Mouse (Mus musculus): Measurements from ENCODE around the gene Mphosph9. TPM values are rescaled to one million over a fixed set of nuclear protein-coding genes. Genes with fewer than 3 reads are reported as not detected.

The Mphosph9 gene
- polyA plus RNA-seq, 1 experiment from 2014 or later, result 13.1 TPM

DNA sequence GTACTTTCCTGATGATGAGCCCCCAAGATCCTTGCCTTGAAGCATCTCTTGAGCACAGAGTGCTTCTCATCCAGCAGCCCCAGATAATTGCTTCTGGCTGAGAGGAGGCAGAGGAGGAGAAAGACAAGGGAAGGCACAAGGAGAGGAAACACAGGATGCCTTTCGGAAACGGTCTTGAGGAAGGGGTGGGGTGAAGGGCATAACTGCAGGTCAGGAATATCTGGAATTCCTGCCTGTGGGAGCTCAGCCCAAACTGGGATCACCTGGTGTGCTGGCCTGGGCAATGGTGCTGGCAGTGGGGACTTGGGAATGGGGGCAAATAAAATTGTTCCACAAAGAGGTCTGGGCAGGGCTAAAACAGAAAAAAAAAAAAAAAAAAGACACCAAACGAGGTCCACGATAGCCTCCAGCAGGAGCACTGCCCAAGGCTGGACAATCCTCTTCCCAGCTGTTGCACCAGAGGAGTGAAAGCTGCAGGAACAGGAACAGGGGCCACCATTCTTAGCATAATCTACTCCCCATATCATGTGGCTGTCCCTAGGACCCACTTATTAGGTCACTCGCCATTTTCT, 121.9 kb downstream of the Mphosph9 start:
- H3K9me3 ChIP-seq (ENCODE audit: control insufficient read depth, low read length), result no peaks in the 10 kb centered on the region
- H3K9ac ChIP-seq (ENCODE audit: low read depth, low read length), result no peak overlapping the region
- peaks cover 89% of the 10 kb centered on the region for H3K4me1 ChIP-seq (replicated peaks; ENCODE audit: control insufficient read depth, insufficient read depth, low read length)
- H3K27me3 ChIP-seq (replicated peaks; ENCODE audit: control insufficient read depth, insufficient read depth, low read length), result no peaks in the 10 kb centered on the region
- DNase-seq (ENCODE audit: low spot score), result no peak
- no peak overlapping the region for H3K4me3 ChIP-seq (ENCODE audit: low read depth, low read length)
- H3K4me2 ChIP-seq, result no peak overlapping the region
- H3K27ac ChIP-seq (ENCODE audit: low read depth, low read length), result 0 out of 2 replicates have a peak overlapping the region, but pooled peaks have one; percentile 26
- WGBS, result 63% methylated on average over 5 of the region's 5 CpGs
- H3K36me3 ChIP-seq (ENCODE audit: control insufficient read depth, insufficient read depth, low read length), result no peaks in the 10 kb centered on the region
- no peak for ATAC-seq (replicated peaks; ENCODE audit: low FRiP score)

DNA sequence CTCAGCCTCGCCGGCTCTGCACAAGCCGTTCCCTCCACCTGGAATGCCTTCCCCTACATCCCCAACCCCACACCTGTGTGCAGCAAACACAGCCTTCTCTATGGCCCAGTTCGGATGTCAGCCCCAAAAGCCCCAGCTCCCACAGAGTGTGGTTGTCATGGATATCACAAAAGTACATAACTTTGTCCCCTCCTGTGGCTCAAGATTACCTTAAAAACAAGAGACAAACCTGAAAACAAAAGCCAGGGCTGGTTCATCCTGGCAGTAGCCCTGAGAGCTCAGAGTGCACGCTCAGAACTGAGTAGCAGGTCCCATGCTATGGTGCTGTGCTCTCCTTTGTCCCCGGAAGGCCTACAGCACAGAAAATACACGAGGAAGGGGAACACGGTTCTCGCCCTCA, 122.6 kb downstream of the Mphosph9 start:
- 78% methylated on average over 9 of the region's 9 CpGs for WGBS
- H3K4me3 ChIP-seq (ENCODE audit: low read depth, low read length), result no peak overlapping the region
- H3K27me3 ChIP-seq (replicated peaks; ENCODE audit: control insufficient read depth, insufficient read depth, low read length), result no peaks in the 10 kb centered on the region
- no peak overlapping the region for H3K27ac ChIP-seq (ENCODE audit: low read depth, low read length)
- no peaks in the 10 kb centered on the region for H3K36me3 ChIP-seq (ENCODE audit: control insufficient read depth, insufficient read depth, low read length)
- H3K9ac ChIP-seq (ENCODE audit: low read depth, low read length), result no peak overlapping the region
- DNase-seq (ENCODE audit: low spot score) (no peak), ATAC-seq (replicated peaks; ENCODE audit: low FRiP score) (no peak)
- no peak overlapping the region for H3K4me2 ChIP-seq
- H3K9me3 ChIP-seq (ENCODE audit: control insufficient read depth, low read length), result no peaks in the 10 kb centered on the region
- H3K4me1 ChIP-seq (replicated peaks; ENCODE audit: control insufficient read depth, insufficient read depth, low read length), result peaks cover 89% of the 10 kb centered on the region

DNA sequence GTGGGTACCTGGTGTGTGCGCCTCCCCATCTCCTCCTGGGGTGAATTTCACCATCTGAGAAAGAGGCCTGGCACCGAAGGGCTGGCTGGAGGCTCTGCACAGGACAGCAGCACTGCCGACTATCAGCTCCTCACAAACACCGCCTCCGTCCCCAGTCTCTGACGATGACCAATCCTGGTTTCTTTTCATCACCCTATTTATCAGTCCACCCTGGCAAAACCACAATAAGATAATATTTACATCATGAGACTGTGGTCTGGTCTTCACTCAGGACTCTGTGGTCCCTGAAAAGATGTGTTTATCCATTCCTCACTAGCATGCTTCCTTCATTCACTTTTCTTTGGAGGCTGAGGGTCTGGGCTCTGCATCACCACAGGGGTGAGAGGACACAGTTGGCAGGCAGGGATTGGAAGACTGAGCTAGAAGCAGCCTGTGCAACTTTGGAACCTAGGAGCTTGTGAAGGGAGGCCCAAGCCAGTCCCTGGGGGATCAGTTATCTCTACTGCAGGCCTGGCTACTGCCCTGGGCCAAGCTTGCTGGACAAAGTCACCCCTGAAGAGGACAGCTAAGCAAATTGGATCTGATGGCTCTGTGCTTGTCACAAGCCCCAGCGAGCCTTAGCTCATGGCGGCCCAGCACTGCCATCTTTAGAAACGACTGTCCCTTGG, 123.5 kb downstream of the Mphosph9 start:
- no peaks in the 10 kb centered on the region for H3K27me3 ChIP-seq (replicated peaks; ENCODE audit: control insufficient read depth, insufficient read depth, low read length)
- H3K36me3 ChIP-seq (ENCODE audit: control insufficient read depth, insufficient read depth, low read length), result no peaks in the 10 kb centered on the region
- H3K4me2 ChIP-seq, result peak overlapping the region; percentile 49
- peaks cover 90% of the 10 kb centered on the region for H3K4me1 ChIP-seq (replicated peaks; ENCODE audit: control insufficient read depth, insufficient read depth, low read length)
- H3K9ac ChIP-seq (ENCODE audit: low read depth, low read length), result peak overlapping the region; percentile 50; the same call in 1 of the 2 replicates
- H3K9me3 ChIP-seq (ENCODE audit: control insufficient read depth, low read length), result no peaks in the 10 kb centered on the region
- H3K4me3 ChIP-seq (ENCODE audit: low read depth, low read length), result 0 out of 2 replicates have a peak overlapping the region, but pooled peaks have one; percentile 15
- peak overlapping the region; percentile 73 for H3K27ac ChIP-seq (ENCODE audit: low read depth, low read length)
- 57% methylated on average over 9 of the region's 9 CpGs for WGBS
- DNase-seq (ENCODE audit: low spot score), result no peak
- peak; percentile 61 for ATAC-seq (replicated peaks; ENCODE audit: low FRiP score)

DNA sequence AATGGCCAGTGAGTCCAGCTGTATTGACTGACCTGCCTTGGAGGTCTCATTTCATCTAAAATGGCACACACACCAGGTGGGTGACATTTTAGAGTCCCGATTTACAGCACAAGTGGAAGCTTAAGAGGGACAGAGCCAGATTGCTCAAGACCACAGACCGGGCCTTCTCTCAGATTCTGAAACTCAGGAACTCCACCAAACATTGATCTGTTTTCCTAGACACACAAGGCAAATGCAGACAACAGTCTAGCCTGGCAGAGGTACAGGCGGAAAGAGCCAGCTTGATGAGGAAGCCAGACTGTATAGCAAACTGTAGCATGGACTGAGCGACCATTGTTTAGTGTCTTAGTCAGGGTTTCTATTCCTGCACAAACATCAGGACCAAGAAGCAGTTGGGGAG, 124.5 kb downstream of the Mphosph9 start:
- no peaks in the 10 kb centered on the region for H3K36me3 ChIP-seq (ENCODE audit: control insufficient read depth, insufficient read depth, low read length)
- H3K9ac ChIP-seq (ENCODE audit: low read depth, low read length), result 0 out of 2 replicates have a peak overlapping the region, but pooled peaks have one; percentile 0
- ATAC-seq (replicated peaks; ENCODE audit: low FRiP score), result no peak
- WGBS, result 79% methylated on average over 4 of the region's 4 CpGs
- H3K27me3 ChIP-seq (replicated peaks; ENCODE audit: control insufficient read depth, insufficient read depth, low read length), result no peaks in the 10 kb centered on the region
- no peaks in the 10 kb centered on the region for H3K9me3 ChIP-seq (ENCODE audit: control insufficient read depth, low read length)
- no peak overlapping the region for H3K27ac ChIP-seq (ENCODE audit: low read depth, low read length)
- H3K4me2 ChIP-seq, result no peak overlapping the region; the same call in 1 of the 2 replicates
- no peak for DNase-seq (ENCODE audit: low spot score)
- H3K4me3 ChIP-seq (ENCODE audit: low read depth, low read length), result no peak overlapping the region
- H3K4me1 ChIP-seq (replicated peaks; ENCODE audit: control insufficient read depth, insufficient read depth, low read length), result peaks cover 94% of the 10 kb centered on the region

GRCm38 (mm10) chr5:124202071-124202470, 125.7 kb downstream of the Mphosph9 start:
- H3K27ac ChIP-seq (ENCODE audit: low read depth, low read length), result peak overlapping the region; percentile 21; the same call in 1 of the 2 replicates

DNA sequence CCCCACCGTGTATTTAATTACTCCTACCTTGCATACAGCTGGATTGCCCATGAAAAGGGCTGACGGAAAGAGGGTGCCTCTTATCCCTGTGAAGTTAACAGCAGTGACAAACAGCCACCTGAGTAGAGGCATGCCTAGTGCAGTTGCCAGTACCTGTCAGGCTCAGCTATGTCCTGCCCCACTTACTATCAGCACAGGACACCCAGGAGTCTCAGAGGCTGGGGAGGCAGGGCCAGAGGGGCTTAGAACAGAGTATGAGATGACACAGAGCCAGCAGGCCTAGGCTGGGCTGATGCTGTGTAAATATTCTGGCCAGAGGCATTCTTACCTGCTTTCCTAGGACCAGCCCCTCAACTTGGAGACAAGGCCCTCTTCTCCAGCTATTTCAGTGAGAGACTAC, 126.2 kb downstream of the Mphosph9 start:
- Histone ChIP-seq H3K4me1 (replicated peaks; ENCODE audit: control insufficient read depth, insufficient read depth, low read length) (peaks cover 86% of the 10 kb centered on the region), H3K4me2 (0 out of 2 replicates have a peak overlapping the region, but pooled peaks have one; percentile 17), H3K4me3 (ENCODE audit: low read depth, low read length) (no peak overlapping the region), H3K27ac (ENCODE audit: low read depth, low read length) (peak overlapping the region; percentile 21), H3K27me3 (replicated peaks; ENCODE audit: control insufficient read depth, insufficient read depth, low read length) (no peaks in the 10 kb centered on the region), H3K9ac (ENCODE audit: low read depth, low read length) (peak overlapping the region; percentile 26; the same call in 1 of the 2 replicates), H3K9me3 (ENCODE audit: control insufficient read depth, low read length) (no peaks in the 10 kb centered on the region), H3K36me3 (ENCODE audit: control insufficient read depth, insufficient read depth, low read length) (no peaks in the 10 kb centered on the region)
- DNase-seq (ENCODE audit: low spot score) (no peak), ATAC-seq (replicated peaks; ENCODE audit: low FRiP score) (peak; percentile 30; the same call in 1 of the 2 replicates)
- 71% methylated on average over 2 of the region's 2 CpGs for WGBS

More at GRCm38 (mm10) chr5:124202071-124202470, 125.7 kb downstream of the Mphosph9 start:
- WGBS, result 46% methylated on average over 4 of the region's 4 CpGs
- H3K4me1 ChIP-seq (replicated peaks; ENCODE audit: control insufficient read depth, insufficient read depth, low read length), result peaks cover 88% of the 10 kb centered on the region
- no peaks in the 10 kb centered on the region for H3K36me3 ChIP-seq (ENCODE audit: control insufficient read depth, insufficient read depth, low read length)
- H3K4me3 ChIP-seq (ENCODE audit: low read depth, low read length), result no peak overlapping the region
- no peaks in the 10 kb centered on the region for H3K9me3 ChIP-seq (ENCODE audit: control insufficient read depth, low read length)
- H3K9ac ChIP-seq (ENCODE audit: low read depth, low read length), result no peak overlapping the region
- H3K27me3 ChIP-seq (replicated peaks; ENCODE audit: control insufficient read depth, insufficient read depth, low read length), result no peaks in the 10 kb centered on the region
- H3K4me2 ChIP-seq, result no peak overlapping the region
- no peak for ATAC-seq (replicated peaks; ENCODE audit: low FRiP score)
- no peak for DNase-seq (ENCODE audit: low spot score)

Other genes with a start within 250 kb of the Mphosph9 start
- 4.1 and 4.8 TPM in 2 replicates for gene Abcb9, start 232.2 kb downstream of the Mphosph9 start, polyA plus RNA-seq (2014; fragmentation: Nextera tagmentation; extraction: Ambion mirVana)
- gene Ogfod2, start 215.7 kb downstream of the Mphosph9 start, polyA plus RNA-seq (2014; fragmentation: Nextera tagmentation; extraction: Ambion mirVana), result 23.3 and 29.0 TPM in 2 replicates
- gene Arl6ip4, start 211.9 kb downstream of the Mphosph9 start, polyA plus RNA-seq (2014; fragmentation: Nextera tagmentation; extraction: Ambion mirVana), result 122 and 138 TPM in 2 replicates
- gene Pitpnm2, start 78.2 kb downstream of the Mphosph9 start, polyA plus RNA-seq (2014; fragmentation: Nextera tagmentation; extraction: Ambion mirVana), result 5.1 and 5.9 TPM in 2 replicates
- 14.6 and 15.5 TPM in 2 replicates for gene 2810006K23Rik, start 117 bp upstream of the Mphosph9 start, polyA plus RNA-seq (2014; fragmentation: Nextera tagmentation; extraction: Ambion mirVana)
- 97.9 and 124 TPM in 2 replicates for gene Cdk2ap1, start 35.1 kb upstream of the Mphosph9 start, polyA plus RNA-seq (2014; fragmentation: Nextera tagmentation; extraction: Ambion mirVana)
- gene Sbno1, start 98.0 kb upstream of the Mphosph9 start, polyA plus RNA-seq (2014; fragmentation: Nextera tagmentation; extraction: Ambion mirVana), result 75.2 and 86.4 TPM in 2 replicates
- gene Kmt5a, start 112.0 kb upstream of the Mphosph9 start, polyA plus RNA-seq (2014; fragmentation: Nextera tagmentation; extraction: Ambion mirVana), result 132 and 145 TPM in 2 replicates
- gene Rilpl2, start 150.4 kb upstream of the Mphosph9 start, polyA plus RNA-seq (2014; fragmentation: Nextera tagmentation; extraction: Ambion mirVana), result 18.7 and 19.8 TPM in 2 replicates
- gene Snrnp35, start 155.2 kb upstream of the Mphosph9 start, polyA plus RNA-seq (2014; fragmentation: Nextera tagmentation; extraction: Ambion mirVana), result 13.6 and 14.0 TPM in 2 replicates
- 9.8 and 10.6 TPM in 2 replicates for gene Rilpl1, start 203.4 kb upstream of the Mphosph9 start, polyA plus RNA-seq (2014; fragmentation: Nextera tagmentation; extraction: Ambion mirVana)
- gene Tmed2, start 212.7 kb upstream of the Mphosph9 start, polyA plus RNA-seq (2014; fragmentation: Nextera tagmentation; extraction: Ambion mirVana), result 521 and 566 TPM in 2 replicates
- 18.9 and 19.6 TPM in 2 replicates for gene Ddx55, start 224.9 kb upstream of the Mphosph9 start, polyA plus RNA-seq (2014; fragmentation: Nextera tagmentation; extraction: Ambion mirVana)